Mouse (Mus musculus) frontal cortex, postnatal 14 days (tissue): Measurements from ENCODE around the gene Ntn3.

Source experiments
- DNase-seq, 2 experiments: peaks; one replicate each; pipeline ENCODE4 v3.0.0; 2022; ENCODE audit warnings: low spot score in 2 of 2

The Ntn3 gene

GRCm38 (mm10) chr17:24211631-24212440 is 2.5 kb upstream of the Ntn3 start:
- peak; percentile 79 to 84 for DNase-seq

GRCm38 (mm10) chr17:24210591-24210990 is 1.3 kb upstream of the Ntn3 start:
- no peak for DNase-seq

DNA sequence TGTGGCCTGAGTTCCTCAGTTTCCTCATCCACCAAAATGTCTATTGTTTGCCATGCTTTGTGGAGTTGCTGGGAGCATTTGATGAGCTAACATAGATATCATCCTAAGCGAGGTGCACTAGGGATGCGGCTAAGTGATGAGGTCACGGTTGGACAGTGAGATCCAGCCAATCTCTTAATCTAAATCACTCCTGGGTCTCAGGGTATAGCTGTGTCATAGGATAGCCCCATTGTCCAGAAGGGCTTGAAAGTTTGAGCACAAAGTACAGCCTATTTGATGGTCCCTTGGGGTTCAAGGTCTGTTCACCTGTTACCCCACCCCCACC is 547 bp upstream of the Ntn3 start:
- DNase-seq: no peak

DNA sequence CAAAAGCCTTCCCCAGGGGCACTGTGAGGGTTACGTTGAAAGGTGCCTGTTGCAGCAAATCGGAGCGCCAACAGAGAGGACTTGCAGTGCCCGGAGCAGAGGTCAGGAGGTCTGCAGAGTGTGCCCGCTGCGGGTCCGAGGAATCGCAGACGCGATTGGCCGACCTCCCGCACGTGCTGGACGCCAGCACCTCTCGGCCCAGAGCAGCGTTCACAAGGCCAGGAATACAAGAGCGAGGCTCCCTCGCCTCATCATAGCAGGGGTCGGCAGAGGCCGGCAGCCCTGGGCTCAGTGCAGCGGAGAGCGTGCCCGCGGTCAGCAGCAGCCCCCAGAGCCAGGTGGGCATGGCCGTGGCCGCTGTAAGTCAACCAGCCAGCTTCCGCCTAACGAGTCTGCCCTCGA is 689 bp downstream of the Ntn3 start:
- DNase-seq: peak in 1 of 2 experiments; percentile 40

DNA sequence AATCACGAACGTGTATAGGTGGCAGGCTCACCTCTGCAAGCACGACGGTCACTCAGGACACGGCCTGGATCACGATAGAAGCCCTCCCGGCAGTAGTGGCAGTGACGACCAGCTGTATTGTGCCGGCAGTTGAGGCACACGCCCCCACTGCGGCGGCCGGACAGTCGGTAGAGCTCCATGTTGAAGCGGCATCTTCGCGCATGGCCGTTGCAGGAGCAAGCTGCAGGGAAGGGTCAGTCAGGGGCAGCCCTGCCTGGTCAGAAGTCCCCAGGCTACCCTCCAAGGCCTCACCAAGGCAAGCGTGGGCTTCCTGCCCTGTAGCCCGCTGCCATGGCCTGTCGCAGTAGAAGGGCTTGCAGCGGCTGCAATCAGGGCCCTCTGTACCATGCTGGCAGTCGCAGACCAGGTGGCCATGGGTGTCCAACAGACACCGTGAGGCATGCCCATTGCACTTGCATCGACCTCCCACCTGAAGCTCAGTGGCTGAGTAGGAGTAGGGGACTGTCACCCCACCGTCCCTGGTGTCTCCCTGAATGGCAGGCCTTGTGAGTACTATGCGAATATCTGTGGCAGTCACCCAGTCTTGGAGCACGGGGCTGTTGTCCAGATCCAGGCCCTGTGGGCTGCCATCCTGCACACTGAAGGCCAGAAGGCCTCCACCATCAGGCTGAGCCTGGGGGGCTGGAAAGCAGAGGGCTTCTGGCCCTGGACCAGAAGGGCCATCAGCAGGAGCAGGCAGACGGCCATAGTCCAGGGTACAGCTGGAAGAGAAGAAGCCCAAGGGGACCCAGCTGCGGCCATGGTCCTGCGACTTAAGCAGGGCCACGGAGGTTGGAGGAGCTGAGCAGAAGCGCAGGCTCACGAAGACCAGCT is 1.3 kb downstream of the Ntn3 start:
- peak in 1 of 2 experiments; percentile 25 for DNase-seq

DNA sequence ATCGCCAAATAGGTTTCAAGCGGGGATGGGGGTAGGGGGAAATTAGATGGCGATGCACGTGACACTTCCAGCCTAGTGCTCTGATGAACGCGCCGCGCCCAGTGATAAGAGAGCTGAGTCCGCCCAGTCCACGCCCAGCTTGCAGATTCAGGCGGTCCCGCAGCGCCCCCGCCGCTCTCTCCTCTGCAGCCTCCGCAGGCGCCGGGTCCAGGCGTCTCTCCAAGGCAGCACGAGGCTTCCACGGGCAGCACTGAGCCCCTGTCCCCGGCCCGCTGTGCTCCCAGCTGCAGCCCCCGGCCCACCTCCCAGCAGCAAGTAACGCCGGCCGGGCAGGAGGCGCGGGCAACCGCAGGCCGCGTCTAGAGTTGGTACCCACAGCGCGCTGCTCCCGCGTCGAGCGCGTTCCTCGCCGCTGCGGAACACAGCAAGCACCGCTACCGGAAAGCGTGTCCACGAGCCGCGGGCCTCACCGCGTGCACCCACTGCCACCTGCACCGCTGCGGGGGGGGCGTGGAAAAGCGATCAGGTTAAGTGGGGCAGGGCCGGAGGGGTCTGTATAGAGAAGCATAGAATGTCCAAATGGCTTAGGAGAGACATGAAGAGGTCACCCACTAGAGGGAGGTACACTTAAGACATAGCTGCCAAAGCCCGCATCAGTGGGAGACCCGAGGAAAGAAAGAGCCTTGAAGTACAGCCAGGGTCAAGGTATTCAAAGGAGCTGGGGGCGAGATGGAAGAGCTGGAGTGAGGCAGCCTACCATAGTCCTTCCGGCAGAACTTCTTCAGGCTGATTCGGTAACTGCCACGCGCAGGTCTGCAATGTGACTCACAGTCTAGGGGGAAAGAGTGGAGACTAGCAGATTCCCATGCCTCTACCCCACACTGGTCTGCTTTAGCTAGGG is 2.6 kb downstream of the Ntn3 start:
- DNase-seq: peak; percentile 58 to 64

- peak in 1 of 2 experiments; percentile 55 for DNase-seq
Observed at GRCm38 (mm10) chr17:24205908-24206361, 3.4 kb downstream of the Ntn3 start.

GRCm38 (mm10) chr17:24205284-24205888 is 3.9 kb downstream of the Ntn3 start, which contains the start of gene Tbc1d24:
Tbc1d24 (minus strand) TSS chr17:24205562.
- DNase-seq: peak; percentile 88 to 92

DNA sequence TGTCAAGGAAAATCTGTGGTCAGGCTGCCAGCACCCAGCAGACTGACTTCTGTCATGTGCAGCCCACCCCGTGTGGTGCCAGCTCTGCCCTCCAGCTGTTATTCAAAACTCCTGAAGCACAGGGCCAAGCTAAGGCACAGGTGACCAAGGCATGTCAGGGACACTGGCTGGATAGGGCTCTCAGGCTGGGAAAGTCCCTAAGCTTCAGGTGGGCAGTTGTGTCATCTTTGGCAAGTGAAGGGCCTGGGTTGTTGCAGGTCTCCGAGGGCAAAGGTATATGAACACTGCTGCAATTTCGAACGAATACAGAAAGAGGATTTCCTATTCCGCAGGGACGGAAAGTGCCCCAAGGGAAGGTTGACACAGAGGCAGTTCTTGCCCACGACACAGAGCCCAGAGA is 4.5 kb downstream of the Ntn3 start:
- no peak for DNase-seq

GRCm38 (mm10) chr17:24203611-24204534 is 5.5 kb downstream of the Ntn3 start:
- no peak for DNase-seq

GRCm38 (mm10) chr17:24203068-24203467 is 6.3 kb downstream of the Ntn3 start:
- DNase-seq: no peak

- DNase-seq: no peak
Observed at GRCm38 (mm10) chr17:24201092-24201491, 8.2 kb downstream of the Ntn3 start.

GRCm38 (mm10) chr17:24199741-24200140 is 9.6 kb downstream of the Ntn3 start:
- DNase-seq: no peak

GRCm38 (mm10) chr17:24199252-24199651 is 10.1 kb downstream of the Ntn3 start:
- DNase-seq: peak; percentile 29 to 51

DNA sequence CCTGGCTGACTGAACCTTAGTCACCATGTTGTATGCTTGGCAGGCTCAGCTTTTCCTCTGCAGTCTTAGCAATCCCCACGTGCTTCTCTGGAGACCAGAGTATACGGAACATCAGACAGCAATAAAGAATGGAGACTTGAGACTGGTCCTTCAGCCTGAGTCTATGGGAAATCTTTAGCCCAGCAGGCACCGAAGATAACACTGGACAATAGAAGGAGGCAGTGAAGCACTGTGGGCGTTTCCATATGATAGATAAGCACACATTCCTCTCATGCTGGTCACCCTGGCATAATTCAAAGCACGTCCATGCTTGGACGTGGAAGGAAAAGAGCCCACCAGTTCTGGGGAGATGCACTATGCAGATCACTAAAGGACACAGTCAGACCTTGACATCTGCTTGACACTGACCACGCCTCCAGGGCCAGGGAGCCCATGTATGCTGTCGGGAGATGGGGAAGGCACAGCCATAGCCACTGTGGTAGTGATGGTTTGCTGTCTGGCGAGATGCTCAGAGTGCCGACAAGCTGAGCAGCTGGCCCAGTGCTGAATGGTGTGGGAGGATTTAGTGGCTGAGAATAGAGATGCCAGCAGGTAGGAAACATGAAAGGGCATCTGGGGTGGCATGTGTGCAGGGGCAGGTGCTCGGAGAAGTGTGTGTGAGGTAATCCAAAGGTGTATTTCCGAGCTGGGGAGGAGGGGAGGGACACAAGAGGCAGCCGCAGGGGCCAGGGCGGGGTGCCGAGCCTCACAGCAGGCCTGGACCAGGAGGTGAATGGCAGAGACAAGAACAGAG is 12.1 kb downstream of the Ntn3 start:
- DNase-seq: no peak

GRCm38 (mm10) chr17:24195349-24195748 is 14.0 kb downstream of the Ntn3 start:
- no peak for DNase-seq

GRCm38 (mm10) chr17:24193769-24194168 is 15.6 kb downstream of the Ntn3 start:
- no peak for DNase-seq

DNA sequence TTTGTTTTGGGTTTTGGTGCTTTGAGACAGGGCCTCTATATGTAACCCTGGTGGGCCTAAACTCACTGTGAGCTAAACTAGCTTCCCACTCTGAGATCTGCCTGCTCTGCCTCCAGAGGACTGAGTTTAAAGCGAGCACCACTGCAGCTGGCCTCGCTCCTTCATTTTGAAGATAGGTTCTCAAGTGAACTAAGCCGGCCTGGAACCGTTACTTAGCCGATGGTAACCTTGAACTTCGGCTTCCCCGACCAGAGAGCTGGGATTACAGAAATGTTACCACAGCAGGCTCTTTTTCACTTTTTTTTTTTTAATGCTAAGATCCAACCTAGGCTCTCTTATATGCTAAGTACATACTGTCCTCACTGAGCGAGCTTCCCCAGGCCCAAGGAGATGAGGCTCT is 16.1 kb downstream of the Ntn3 start:
- no peak for DNase-seq

DNA sequence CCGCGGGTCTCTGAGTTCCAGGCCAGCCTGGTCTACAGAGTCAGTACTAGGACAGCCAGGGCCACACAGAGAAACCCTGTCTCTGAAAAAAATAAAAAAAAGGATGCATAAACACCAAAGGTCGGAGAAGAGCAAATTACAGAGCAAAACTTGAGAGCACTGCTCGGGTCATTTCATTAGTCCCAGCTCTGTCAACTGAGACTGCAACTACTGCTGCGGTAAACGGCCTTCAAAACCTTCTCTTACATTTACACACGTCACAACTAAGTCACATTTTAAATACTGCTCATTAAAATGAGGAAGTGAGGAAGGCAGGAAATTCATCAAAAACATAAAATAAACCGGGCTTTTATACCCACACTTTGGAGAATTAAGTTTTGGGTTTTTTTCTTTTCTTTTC is 16.5 kb downstream of the Ntn3 start:
- no peak for DNase-seq
